Mouse (Mus musculus): ENCODE data around the gene Sox9.

- no peak for TF ChIP-seq CTCF (IDR thresholded peaks at IDR 0.05; ENCODE audit: insufficient read depth, low read depth, low read length)
- no peak for TF ChIP-seq POLR2A (IDR thresholded peaks at IDR 0.05; ENCODE audit: insufficient read depth, low read depth, low read length)
Observed at GRCm38 (mm10) chr11:112796379-112796778, 14.4 kb downstream of the Sox9 start.
